Mouse (Mus musculus): ENCODE results near the gene Prex1.

The Prex1 gene

DNA sequence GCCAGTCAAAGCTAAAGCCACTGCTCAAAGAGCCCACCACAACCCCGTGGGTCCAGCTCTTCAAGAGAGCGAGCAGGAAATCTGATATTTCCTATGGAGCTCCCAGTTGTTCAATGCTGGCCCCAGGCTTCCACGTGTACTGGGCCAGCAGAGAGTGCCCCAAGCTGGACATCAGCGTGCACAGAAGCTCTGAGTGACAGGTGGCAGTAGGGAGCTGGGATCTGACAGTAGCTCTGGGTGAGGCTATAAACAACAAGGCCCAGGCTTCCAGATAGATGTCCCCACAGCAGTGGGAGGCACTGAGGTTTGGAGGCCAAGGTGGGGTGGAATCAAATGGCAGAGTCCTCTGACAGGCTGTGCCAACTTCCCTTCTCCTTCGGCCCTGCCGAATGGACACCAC, 107.6 kb downstream of the Prex1 start:
- DNase-seq (ENCODE audit: low read depth, low spot score), result no peak

DNA sequence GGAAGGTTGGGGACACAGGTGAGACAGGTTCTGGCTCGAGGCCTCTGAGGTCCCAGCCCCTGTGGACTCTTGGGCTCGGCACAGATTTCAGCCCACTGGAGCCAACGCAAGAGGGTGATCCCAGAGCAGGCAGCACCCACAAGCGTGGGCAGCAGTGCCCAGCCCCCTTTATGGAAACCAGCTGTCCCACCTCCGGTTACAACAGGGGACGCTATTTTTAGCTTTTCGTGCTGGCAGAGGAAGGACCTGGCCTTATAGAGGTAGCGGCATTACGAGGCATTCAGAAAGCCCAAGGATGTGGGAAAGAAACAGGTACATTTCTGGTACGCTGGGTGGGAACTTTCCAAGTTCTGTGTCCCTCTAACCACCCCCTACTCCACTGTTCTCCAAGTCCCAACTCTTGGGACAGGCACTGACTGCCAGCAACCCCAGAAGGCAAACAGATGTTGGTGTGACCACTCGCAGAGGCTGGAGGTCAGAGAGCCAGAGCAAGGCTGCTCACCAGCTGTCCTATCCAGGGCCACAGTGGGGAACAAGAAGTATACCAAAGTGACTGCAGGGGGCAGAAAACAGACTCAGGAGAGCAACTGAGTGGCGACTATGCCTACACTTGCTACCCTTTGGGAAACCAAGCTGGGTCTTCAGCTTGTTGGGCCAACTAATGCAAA, 108.3 kb downstream of the Prex1 start:
- no peak for DNase-seq (ENCODE audit: low read depth, low spot score)

DNA sequence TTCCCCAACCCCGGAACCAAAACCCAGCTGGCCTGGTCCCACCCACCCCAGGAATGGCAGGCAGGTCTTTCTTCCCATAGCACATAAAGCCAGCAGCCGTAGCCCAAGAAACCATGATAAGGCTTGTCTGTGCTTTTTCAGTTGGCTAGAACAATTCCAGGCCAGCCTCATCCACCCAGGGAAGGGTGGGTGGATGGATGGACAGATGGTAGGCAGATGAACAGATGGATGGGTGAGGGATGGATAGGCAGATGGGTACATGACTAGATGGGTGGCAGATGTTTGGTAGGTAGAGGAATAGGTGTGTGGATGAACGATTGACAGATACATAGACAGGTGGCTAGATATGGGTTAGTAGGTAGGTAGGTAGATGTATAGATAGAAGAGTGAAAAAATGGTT, 110.7 kb downstream of the Prex1 start:
- DNase-seq (ENCODE audit: low read depth, low spot score), result no peak

DNA sequence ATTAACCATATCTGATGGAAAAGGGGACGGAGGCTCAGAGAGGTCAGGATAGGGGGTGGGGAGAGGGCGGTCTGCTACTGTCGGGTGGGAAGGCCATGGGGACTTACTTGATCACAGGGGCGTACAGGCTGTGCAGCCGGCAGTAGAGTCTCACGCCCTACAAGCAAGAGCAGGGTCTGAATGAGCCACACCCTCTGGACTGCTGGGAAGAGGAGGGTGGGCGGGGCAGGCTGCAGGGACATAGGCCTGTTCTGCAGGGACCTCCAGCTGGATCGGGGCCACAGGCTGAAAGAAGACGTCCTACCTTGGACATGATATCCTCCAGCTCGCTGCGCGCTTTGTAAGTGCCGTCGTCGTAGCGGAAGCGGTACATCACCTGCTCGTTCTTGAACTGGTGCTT, 112.2 kb downstream of the Prex1 start:
- DNase-seq (ENCODE audit: low read depth, low spot score), result no peak

DNA sequence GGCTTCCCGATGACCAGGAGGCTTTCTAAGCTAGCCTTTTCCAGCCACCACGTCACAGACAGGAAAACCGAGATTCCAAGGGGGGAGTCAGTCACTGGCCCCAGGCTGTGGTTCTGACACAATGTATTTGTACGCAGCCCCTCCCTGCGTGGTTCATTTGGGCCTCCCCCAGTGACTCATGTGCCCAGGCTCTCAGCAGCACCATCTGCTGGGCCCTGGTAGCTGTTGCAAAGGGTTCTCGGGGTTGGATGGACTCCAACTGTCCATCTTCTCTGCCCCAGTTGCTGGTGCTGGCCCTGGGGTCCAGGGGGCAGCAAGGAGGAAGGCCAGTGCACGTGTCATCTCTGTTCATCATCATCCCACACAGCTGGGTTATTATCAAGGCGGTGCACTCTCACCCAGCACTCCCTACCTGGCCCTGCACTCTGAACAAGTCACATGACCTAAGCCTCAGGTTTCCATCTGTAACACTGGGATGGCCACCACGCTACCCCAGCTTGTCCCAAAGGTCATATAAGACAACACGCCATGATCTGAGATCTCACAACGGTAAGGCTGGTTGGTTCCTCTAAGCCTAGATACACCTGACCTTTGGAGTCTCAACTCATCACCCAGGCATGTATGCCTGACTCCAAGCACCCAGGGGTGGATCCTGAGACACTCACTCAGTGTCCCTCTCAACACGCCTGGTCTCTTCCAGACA, 115.0 kb downstream of the Prex1 start:
- no peak for DNase-seq (ENCODE audit: low read depth, low spot score)

DNA sequence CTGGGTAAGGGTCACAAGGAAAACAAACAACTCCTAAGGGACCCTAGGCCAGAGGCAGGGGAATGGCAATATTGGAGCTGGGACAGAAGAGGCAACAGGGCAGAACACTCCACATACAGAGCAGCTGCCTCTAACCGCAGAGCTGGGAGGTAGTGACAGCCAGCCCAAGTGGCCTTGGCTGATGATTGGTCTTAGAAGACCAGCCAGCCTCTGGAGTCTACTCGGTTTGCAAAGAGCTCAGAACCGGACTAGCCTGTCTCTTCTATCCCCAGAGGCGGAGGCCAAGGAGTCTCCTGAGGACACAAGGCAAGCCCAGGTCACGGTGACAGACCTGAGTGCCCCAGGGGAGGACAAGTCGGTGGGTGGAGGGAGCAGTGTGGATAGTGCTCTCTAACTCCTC, 115.9 kb downstream of the Prex1 start:
- no peak for DNase-seq (ENCODE audit: low read depth, low spot score)

DNA sequence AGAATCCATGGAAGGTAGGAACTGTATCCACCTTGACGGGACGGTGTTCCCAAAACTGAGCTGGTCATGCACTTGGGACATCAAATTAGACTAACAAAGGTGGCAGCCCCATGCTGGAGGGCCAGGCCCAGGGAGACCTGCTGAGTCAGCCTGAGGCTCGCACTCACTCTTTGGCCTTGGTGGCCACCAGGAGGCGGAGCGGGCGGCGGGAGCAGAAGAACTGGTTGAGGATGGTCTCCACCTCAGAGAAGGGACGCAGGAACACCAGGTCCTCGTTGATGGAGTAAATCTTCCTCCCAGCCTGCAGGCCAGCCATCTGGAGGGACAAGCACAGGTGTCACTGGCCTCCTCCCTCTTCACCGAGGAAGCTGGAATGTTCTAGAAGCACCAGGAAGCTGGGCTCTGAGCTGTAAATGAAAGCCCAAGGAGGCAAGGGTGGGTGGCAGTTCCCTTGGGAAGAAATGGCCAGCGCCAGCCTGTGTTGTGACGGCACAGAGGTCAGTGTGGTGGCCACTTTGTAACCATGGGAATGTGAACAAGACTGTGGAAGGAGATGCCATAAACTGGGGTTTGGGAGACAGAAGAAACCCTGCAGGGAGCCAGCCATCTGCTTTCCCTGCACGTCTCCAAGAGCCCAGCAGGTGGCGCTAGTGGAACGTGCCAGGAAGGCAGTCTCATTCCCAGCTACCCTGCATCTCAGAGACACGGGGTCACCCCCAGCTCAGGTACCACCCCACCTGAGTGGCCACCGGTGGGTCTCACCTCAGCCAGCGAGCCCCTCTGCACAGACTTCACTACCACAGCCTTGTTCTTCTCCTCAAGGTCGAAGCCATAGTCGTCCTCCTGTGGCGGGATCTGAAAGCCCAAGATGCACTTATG, 121.4 kb downstream of the Prex1 start:
- DNase-seq (ENCODE audit: low read depth, low spot score), result peak; percentile 52

DNA sequence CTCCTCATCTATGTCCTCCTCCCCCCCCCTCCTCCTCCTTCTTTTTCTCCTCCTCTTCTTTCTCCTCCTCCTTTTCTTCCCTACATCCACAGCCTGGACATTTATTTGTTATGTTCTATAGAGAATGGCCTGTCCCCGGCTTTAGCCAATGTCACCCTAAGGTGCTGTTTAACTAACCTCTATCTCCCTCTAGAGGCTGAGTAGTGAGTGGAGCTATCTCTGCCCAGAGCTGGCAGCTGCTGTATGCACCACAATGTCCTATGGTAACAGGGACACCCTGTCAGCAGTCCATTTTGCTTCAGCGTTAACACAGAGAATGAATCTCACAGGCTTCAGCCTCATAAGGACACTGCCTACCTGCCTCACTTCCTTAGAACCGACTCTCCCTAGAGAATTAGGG, 129.1 kb downstream of the Prex1 start:
- DNase-seq (ENCODE audit: low read depth, low spot score), result no peak

DNA sequence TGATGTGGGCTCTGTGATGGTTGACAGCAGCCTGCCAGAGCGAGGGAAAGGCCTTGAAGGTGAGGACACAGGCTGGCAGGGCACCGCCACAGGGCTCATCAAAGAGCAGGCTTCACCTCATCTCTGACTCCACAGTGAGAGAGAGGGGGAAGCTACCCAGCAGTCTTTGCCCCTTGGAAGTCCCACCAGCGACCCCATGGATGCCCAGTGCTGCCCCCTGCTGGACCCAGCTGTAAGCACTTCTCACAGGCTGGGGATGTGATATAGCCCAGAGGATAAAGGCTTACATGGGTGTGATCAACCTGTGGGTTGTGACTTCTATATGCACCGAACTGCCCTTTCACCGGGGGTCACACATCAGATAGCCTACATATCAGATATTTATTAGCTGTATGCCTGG, 130.3 kb downstream of the Prex1 start:
- DNase-seq (ENCODE audit: low read depth, low spot score), result no peak

DNA sequence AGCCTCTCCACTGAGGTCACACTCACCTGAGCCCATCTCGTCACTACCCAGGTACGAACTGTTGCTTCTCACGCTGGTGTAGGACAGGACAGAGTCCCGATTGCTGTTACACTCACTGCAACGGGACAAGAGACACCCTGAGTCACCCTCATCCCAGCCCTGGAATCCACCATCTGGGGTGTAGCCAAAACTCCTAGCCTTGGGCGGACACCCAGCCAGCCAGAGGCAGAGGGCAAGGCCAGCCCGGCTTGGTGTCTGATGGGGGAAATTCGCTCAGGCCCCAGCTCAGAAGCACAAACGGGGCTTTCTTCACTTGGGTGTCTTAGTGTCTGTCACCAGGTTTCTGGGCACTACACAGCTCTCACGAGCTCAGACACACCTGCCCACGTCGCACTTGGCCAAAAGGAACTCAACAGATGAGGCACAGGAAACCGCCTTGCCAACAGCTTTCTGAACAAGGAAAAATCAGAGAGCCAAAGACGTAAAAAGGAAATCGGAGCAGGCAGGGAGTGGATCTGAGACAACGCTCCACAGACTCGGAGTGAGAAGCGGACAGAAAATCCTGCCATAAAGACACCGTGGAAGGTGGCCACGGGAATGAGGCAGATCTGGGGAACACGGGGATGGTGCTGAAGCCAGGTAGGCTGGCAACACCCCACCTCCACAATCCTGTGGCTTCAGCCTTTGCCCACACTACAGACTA, 131.6 kb downstream of the Prex1 start:
- DNase-seq (ENCODE audit: low read depth, low spot score), result no peak

DNA sequence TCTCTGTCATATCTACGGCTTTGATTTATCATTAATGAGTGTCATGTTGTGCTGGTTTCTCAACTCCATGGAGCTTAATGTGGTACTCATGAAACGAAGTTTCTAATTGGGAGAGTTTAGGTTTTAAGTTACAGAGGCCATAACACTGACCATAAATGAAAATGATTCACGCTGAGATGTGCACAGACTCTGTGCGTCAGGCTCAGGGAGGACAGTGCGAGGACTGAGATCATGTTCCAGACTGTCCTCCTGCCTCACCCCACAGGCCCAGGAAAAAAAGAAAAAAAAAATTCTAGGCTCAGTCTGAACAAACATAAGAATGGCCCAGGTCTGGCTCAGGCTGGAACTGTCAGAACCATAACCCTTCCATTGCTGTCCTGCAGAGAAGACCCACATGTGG, 133.8 kb downstream of the Prex1 start:
- no peak for DNase-seq (ENCODE audit: low read depth, low spot score)

DNA sequence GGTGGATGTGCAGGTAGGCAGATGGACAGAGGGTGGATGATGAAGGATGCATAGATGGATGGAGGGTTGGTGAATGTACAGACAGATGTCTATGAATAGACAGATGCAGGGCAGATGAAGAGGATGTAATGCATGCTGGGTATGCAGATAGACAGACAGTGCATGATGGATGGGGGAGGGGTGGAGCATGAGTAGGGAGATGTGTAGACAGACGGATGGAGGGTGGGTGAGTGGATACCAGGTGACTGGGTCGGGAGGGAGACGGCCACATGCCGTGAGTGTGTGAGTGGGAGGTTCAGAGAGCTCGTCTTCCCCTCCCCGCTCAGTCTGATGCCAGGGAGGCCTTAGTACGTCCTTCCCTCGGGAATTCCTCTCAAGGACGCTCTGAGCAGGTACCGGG, 134.3 kb downstream of the Prex1 start:
- DNase-seq (ENCODE audit: low read depth, low spot score), result no peak

DNA sequence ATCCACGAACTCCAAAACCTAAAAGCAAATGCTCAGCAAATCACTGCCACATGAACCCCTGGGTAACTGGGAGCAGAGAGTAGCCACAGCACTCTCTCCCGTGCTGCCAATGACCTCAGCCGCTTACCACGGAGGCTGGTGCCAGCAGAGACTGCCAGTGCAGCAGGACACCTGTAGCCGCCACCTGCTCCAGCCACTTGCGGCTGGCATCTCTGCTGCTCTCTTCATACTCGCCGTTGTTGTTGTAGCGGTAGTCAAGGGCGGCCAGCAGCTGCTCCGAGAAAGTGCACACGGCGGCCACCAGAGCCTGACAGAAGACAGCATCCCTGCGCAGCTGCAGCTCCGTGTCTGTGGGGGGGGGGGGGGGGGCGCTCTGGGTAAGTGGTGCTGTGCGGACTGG, 138.2 kb downstream of the Prex1 start:
- DNase-seq (ENCODE audit: low read depth, low spot score), result no peak

DNA sequence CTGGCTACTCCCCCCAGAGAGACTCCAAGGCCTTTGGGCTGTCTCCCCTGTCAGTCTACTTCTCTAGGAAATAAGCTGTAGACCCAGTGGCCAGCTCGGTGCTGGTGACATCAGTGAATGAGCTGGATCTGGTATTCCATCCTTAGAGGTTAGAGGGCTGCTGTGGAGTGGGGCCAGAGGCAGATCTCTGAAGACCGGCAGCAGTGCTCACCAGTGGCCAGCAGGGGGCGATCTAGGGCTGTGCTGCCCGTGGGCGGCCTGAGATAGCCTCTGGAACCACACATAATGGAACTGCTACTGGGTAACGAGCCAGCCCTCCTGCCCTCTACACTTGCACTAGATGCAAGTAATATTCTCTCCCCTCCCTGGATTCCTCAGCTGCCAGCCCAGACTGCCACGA, 138.7 kb downstream of the Prex1 start:
- DNase-seq (ENCODE audit: low read depth, low spot score), result peak; percentile 40

DNA sequence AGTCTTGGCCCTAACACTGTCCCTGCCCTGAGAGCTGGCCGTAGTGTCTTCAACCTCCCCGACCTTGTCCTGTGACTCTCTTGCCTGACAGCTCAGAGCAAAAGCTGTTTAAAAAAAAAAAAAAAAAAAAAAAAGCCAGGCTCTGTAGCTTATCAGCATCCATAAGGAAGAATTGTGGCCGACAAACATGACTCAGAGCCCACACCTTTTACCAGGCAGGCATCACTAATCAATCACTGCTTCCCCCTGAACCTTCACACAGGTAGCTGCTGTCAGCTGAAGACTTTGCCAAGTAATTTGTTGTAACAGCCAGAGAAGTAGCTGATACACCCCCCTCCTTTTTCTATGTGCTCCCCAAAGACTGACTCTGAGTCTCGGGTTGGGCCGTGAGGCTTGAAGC, 140.0 kb downstream of the Prex1 start:
- no peak for DNase-seq (ENCODE audit: low read depth, low spot score)

DNA sequence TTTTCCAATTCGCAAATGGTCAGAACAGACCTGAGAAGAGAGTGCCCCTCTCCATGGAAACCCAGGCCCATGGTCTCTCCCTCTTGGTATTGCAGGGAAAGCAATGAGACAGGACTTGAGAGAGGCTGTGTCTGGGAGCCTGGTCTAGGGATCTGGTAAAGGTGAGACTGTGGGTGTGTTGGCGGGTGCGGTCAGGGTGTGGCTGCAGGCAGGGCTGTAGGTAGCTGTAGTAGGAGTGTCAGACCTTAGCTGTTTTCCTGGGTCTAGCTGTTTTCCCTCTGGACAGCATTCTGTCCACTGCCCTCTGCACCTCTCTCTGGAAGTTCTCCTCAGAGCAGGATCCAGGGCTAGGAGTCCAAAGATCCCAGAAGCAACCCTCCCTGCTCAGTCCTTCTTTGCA, 141.3 kb downstream of the Prex1 start:
- DNase-seq (ENCODE audit: low read depth, low spot score), result no peak

DNA sequence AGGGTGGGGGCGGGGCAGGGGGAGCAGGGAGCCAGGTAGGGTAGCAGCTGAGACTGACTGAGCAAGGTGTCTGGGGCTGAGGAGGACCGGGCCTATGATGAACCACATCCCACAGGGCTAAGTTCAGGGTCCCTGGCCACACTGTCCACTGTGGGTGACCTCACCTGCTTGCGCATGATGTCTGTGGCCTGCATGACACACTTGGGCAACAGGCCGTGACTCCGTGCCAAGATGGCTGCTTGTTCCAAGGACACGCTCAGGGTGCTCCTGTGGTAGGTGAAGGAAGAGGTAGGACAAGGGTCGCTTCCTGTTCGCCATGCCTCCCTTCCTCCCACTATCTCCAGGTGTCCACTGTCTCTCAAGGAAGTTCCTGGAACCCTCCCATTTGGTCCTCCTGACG, 144.4 kb downstream of the Prex1 start:
- no peak for DNase-seq (ENCODE audit: low read depth, low spot score)

DNA sequence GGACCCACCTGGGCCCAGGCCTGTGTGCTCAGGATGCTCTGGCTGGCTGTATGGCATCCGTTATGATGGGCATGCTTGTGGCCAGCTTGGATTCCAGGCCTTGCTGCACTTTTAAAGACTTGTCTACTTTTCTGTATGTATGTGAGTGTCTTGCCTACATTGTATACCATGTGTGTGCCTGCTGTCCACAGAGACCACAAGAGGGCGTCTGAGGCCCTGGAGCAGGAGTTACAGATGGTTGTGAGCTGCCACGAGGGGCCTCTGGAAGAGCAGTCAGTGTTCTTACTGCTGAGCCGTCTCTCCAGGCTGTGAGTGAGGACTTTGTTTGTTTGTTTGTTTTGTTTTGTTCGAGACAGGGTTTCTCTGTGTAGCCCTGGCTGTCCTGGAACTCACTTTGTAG, 148.1 kb downstream of the Prex1 start:
- DNase-seq (ENCODE audit: low read depth, low spot score), result no peak

DNA sequence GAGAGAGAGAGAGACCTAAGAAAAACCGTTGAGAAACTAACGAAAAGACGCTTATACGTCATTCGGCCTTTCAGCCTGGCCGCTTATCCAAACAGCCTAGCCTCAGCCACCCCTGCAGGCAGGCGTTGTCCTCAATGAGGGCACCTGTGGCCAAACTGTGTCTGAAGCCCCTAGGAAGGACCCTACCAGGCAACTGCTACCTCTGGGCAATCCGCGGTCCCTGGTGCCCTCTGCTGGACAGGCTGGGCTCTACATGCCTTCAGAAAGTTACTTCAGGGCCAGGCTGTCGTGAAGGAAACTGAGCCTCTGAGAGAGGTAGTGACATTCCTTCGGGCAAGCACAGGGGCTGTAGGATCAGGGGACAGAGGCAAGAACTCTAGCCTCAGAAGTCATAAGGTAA, 149.2 kb downstream of the Prex1 start:
- no peak for DNase-seq (ENCODE audit: low read depth, low spot score)

DNA sequence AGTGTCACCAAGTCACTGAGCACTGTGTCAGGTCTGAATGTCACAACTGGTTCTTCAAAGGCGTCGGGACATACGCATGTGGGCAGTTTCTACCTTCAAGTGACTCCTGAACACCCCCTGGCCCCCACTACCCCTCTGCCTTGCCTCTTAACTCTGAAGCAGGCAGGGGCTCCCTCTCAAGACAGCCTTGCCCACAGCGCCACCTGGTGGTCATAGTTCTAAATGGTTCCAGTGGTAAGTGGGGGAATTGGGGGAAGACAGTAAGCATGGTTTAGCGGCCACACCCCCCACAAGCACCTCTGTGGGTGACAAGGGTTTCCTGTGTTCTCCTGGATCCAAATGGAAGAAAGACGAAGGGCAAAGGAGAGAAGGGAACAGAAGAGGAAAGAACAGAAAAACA, 149.7 kb downstream of the Prex1 start:
- DNase-seq (ENCODE audit: low read depth, low spot score), result peak; percentile 63

DNA sequence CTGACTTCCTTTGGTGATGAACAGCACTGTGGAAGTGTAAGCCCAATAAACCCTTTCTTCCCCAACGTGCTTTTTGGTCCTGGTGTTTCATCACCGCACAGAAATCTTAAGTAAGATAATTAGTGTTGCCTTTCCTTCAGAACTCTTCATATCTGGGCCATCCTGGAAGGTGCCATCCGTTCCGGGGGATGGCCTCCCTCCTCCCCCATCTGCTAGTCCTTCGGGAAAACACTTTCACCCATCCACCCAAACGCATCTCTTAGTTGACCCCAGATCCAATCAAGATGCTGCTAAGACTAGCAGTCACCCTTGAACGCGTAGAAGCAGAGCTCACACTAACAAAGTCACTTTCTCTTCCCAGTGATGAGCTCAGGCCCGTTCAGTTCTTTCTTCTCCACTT, 150.6 kb downstream of the Prex1 start:
- DNase-seq (ENCODE audit: low read depth, low spot score), result no peak

DNA sequence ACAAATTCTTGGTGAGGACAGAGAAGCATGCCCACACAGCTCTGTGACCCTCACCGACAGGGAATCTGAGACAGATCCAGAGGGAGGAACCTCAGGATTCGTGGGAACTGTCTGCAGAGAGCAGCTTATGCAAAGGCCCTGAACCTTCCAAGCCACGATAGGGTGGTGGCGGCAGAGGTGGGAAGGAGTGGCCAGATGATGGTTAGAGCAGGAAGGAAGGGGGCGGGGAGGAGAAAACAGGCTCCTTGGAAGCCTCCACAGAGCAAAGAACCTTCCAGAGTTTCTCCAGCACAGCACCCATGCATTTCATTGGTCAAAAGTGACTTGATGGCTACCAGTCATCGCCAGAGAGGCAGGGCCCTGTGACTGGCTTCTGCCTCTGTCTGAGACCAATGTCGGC, 151.9 kb downstream of the Prex1 start:
- no peak for DNase-seq (ENCODE audit: low read depth, low spot score)

All from c-Kit-negative CD71-positive TER-119-positive erythroid progenitor cells, embryonic 14.5 days (primary cell).